Mouse (Mus musculus): ENCODE measurements around the gene Cbx1. TPM values are rescaled to one million over a fixed set of nuclear protein-coding genes. Genes with fewer than 3 reads are reported as not detected.

The Cbx1 gene
- polyA plus RNA-seq, 1 experiment from 2014 or later = 53.3 TPM

DNA sequence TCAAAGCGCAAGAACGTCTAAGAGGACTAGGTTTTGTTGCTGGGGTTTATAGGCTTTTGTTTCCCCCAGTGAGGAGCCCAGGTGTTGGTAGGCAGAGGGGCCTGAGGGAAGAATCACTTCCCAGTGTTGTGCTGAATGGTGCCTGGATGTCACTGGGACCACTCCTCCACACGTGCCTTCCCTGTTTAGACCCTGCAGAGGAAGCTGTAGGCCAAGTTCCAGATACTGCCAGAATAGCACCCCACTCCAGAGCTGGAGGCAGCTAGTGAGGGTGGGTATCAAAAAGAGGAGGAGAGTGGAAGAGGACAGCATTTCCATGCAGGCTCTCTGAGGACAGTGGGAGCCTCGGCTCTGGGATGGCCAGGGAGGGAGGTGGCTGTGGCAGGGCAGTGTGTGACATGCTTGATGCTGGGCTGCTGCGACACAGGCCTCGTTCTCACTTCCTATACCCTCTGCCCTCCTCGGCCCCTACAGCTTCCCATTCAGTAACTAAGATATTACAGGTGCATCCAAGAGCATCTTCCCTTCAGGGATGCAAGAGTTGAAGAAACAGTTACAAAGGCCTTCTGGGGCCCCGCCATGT lies 29.3 kb downstream of the Cbx1 start:
- 83% methylated on average over 8 of the region's 8 CpGs for WGBS
- Histone ChIP-seq H3K4me2 (no peak overlapping the region), H3K4me3 (no peak overlapping the region), H3K9ac (no peak overlapping the region), H3K36me3 (peaks cover 93% of the 10 kb centered on the region), H3K27me3 (replicated peaks) (no peaks in the 10 kb centered on the region), H3K4me1 (peaks cover 8% of the 10 kb centered on the region), H3K9me3 (no peaks in the 10 kb centered on the region), H3K27ac (replicated peaks) (no peak overlapping the region)
- ATAC-seq (ENCODE audit: extremely low read depth, insufficient number of reproducible peaks, low FRiP score, low TSS enrichment) = no peak

GRCm38 (mm10) chr11:96821956-96822355 lies 33.0 kb downstream of the Cbx1 start:
- H3K4me2 ChIP-seq = no peak overlapping the region
- H3K27me3 ChIP-seq (replicated peaks) = no peaks in the 10 kb centered on the region
- peaks cover 43% of the 10 kb centered on the region for H3K4me1 ChIP-seq
- ATAC-seq (ENCODE audit: extremely low read depth, insufficient number of reproducible peaks, low FRiP score, low TSS enrichment) = no peak
- H3K9ac ChIP-seq = no peak overlapping the region
- 88% methylated on average over 10 of the region's 10 CpGs for WGBS
- H3K9me3 ChIP-seq = no peaks in the 10 kb centered on the region
- H3K27ac ChIP-seq (replicated peaks) = no peak overlapping the region
- H3K4me3 ChIP-seq = no peak overlapping the region
- H3K36me3 ChIP-seq = peaks cover 63% of the 10 kb centered on the region

DNA sequence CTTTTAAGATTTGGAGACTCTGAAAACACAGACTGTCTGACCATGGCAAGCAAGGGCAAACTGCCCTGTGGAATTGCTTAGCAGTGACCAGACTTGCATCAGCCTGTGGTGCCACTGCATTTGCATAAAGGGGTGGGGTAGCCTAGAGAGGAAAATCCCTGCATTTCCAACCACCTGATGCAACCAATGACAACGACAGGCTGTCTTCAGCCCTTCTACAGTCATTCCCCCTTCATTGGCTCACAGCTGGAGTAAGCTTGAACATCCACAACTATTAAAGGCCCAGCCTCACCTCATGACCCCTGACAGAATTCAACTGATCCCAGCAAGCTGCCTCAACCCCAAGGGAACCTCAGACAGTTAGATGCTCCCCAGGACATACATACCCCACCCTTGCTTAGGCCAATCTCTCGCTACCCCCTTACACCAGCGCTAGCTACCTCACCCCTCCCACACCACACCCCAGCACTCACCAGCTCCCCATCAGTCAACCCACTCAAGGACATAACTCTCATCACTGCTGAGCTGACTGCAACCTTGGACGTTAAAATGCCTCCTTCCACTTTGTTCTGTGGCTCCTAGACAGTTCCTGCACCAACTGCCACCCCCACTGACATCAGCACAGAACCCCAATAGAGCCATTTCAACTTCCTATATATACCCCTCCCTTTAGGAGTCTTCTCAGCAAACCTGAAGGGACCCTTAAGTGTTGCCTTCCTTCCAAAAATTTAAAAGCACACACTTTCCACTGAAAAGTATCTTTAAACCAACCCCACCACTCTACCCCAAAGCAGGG lies 33.9 kb downstream of the Cbx1 start:
- H3K36me3 ChIP-seq = peaks cover 63% of the 10 kb centered on the region
- H3K9me3 ChIP-seq = no peaks in the 10 kb centered on the region
- H3K4me2 ChIP-seq = peak overlapping the region; percentile 94
- H3K27me3 ChIP-seq (replicated peaks) = no peaks in the 10 kb centered on the region
- peaks cover 52% of the 10 kb centered on the region for H3K4me1 ChIP-seq
- 39% methylated on average over 4 of the region's 4 CpGs for WGBS
- H3K9ac ChIP-seq = peak overlapping the region; percentile 85
- peak overlapping the region; percentile 100; the same call in 1 of the 2 replicates for H3K27ac ChIP-seq (replicated peaks)
- no peak for ATAC-seq (ENCODE audit: extremely low read depth, insufficient number of reproducible peaks, low FRiP score, low TSS enrichment)
- peak overlapping the region; percentile 90 for H3K4me3 ChIP-seq

GRCm38 (mm10) chr11:96823471-96823837 lies 34.5 kb downstream of the Cbx1 start:
- Histone ChIP-seq H3K9me3 (no peaks in the 10 kb centered on the region), H3K27me3 (replicated peaks) (no peaks in the 10 kb centered on the region), H3K4me2 (peak overlapping the region; percentile 94), H3K9ac (peak overlapping the region; percentile 85), H3K4me3 (peak overlapping the region; percentile 90), H3K27ac (replicated peaks) (peak overlapping the region; percentile 100), H3K4me1 (peaks cover 58% of the 10 kb centered on the region), H3K36me3 (peaks cover 57% of the 10 kb centered on the region)
- no peak for ATAC-seq (ENCODE audit: extremely low read depth, insufficient number of reproducible peaks, low FRiP score, low TSS enrichment)
- 6% methylated on average over 11 of the region's 13 CpGs for WGBS

GRCm38 (mm10) chr11:96823880-96824782 lies 35.2 kb downstream of the Cbx1 start:
- peak overlapping the region; percentile 90 for H3K4me3 ChIP-seq
- H3K27me3 ChIP-seq (replicated peaks) = no peaks in the 10 kb centered on the region
- peak overlapping the region; percentile 94 for H3K4me2 ChIP-seq
- H3K36me3 ChIP-seq = peaks cover 51% of the 10 kb centered on the region
- H3K27ac ChIP-seq (replicated peaks) = peak overlapping the region; percentile 100
- 3% methylated on average over 26 of the region's 26 CpGs for WGBS
- H3K9me3 ChIP-seq = no peaks in the 10 kb centered on the region
- peaks cover 62% of the 10 kb centered on the region for H3K4me1 ChIP-seq
- H3K9ac ChIP-seq = peak overlapping the region; percentile 85
- ATAC-seq (ENCODE audit: extremely low read depth, insufficient number of reproducible peaks, low FRiP score, low TSS enrichment) = peak; percentile 84

GRCm38 (mm10) chr11:96824783-96825495 lies 36.0 kb downstream of the Cbx1 start:
- no peak for ATAC-seq (ENCODE audit: extremely low read depth, insufficient number of reproducible peaks, low FRiP score, low TSS enrichment)
- Histone ChIP-seq H3K36me3 (peaks cover 42% of the 10 kb centered on the region), H3K9me3 (no peaks in the 10 kb centered on the region), H3K27me3 (replicated peaks) (no peaks in the 10 kb centered on the region), H3K4me3 (peak overlapping the region; percentile 90), H3K9ac (peak overlapping the region; percentile 85), H3K27ac (replicated peaks) (peak overlapping the region; percentile 100), H3K4me1 (peaks cover 62% of the 10 kb centered on the region), H3K4me2 (peak overlapping the region; percentile 94)
- WGBS = 22% methylated on average over 7 of the region's 7 CpGs

- H3K9me3 ChIP-seq = no peaks in the 10 kb centered on the region
- H3K36me3 ChIP-seq = peaks cover 27% of the 10 kb centered on the region
- H3K27me3 ChIP-seq (replicated peaks) = no peaks in the 10 kb centered on the region
- peak overlapping the region; percentile 94 for H3K4me2 ChIP-seq
- H3K9ac ChIP-seq = peak overlapping the region; percentile 85
- H3K4me3 ChIP-seq = peak overlapping the region; percentile 90
- H3K27ac ChIP-seq (replicated peaks) = peak overlapping the region; percentile 100
- 67% methylated on average over 2 of the region's 2 CpGs for WGBS
- no peak for ATAC-seq (ENCODE audit: extremely low read depth, insufficient number of reproducible peaks, low FRiP score, low TSS enrichment)
- peaks cover 68% of the 10 kb centered on the region for H3K4me1 ChIP-seq
Observed at GRCm38 (mm10) chr11:96826481-96826880, 37.6 kb downstream of the Cbx1 start.

- Histone ChIP-seq H3K4me1 (peaks cover 68% of the 10 kb centered on the region), H3K9ac (peak overlapping the region; percentile 85)
Observed at GRCm38 (mm10) chr11:96827062-96827581, 38.2 kb downstream of the Cbx1 start.

GRCm38 (mm10) chr11:96827917-96828316 lies 39.0 kb downstream of the Cbx1 start:
- H3K27ac ChIP-seq (replicated peaks) = peak overlapping the region; percentile 100
- 46% methylated on average over 9 of the region's 9 CpGs for WGBS

More at GRCm38 (mm10) chr11:96827062-96827581, 38.2 kb downstream of the Cbx1 start:
- peak overlapping the region; percentile 90 for H3K4me3 ChIP-seq
- peak overlapping the region; percentile 100 for H3K27ac ChIP-seq (replicated peaks)
- 60% methylated on average over 12 of the region's 12 CpGs for WGBS
- H3K9me3 ChIP-seq = no peaks in the 10 kb centered on the region
- ATAC-seq (ENCODE audit: extremely low read depth, insufficient number of reproducible peaks, low FRiP score, low TSS enrichment) = no peak
- H3K4me2 ChIP-seq = peak overlapping the region; percentile 94
- H3K27me3 ChIP-seq (replicated peaks) = no peaks in the 10 kb centered on the region
- H3K36me3 ChIP-seq = peaks cover 21% of the 10 kb centered on the region

DNA sequence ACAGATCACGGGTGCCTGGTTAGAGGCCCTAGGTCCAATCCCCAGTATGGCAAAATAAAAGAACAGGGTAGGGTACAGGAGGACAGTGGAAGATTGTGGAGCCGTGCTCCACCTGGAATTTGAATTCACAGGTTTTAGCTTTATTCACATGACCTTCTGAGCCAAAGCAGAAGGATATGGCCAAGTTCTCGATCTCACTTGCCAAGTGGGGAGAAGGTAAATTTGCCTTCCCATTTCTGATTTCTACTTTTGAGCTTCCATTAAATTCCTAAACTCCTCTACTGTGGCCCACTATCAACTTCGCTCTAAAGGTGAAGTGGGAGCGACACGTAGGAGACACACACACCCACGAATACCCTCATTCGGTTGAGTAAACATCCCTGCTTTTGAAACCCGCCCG lies 40.0 kb downstream of the Cbx1 start:
- Histone ChIP-seq H3K4me1 (peaks cover 54% of the 10 kb centered on the region), H3K27me3 (replicated peaks) (no peaks in the 10 kb centered on the region), H3K4me3 (peak overlapping the region; percentile 90), H3K9me3 (no peaks in the 10 kb centered on the region), H3K4me2 (peak overlapping the region; percentile 94), H3K36me3 (peaks cover 11% of the 10 kb centered on the region), H3K9ac (peak overlapping the region; percentile 98), H3K27ac (replicated peaks) (peak overlapping the region; percentile 100)
- WGBS = 8% methylated on average over 10 of the region's 10 CpGs
- no peak for ATAC-seq (ENCODE audit: extremely low read depth, insufficient number of reproducible peaks, low FRiP score, low TSS enrichment)

More at GRCm38 (mm10) chr11:96827917-96828316, 39.0 kb downstream of the Cbx1 start:
- H3K9me3 ChIP-seq = no peaks in the 10 kb centered on the region
- no peak for ATAC-seq (ENCODE audit: extremely low read depth, insufficient number of reproducible peaks, low FRiP score, low TSS enrichment)
- peaks cover 13% of the 10 kb centered on the region for H3K36me3 ChIP-seq
- H3K9ac ChIP-seq = peak overlapping the region; percentile 85
- no peaks in the 10 kb centered on the region for H3K27me3 ChIP-seq (replicated peaks)
- peak overlapping the region; percentile 90 for H3K4me3 ChIP-seq
- H3K4me1 ChIP-seq = peaks cover 63% of the 10 kb centered on the region
- H3K4me2 ChIP-seq = peak overlapping the region; percentile 94

All from heart, embryonic 13.5 days (tissue).